Mouse (Mus musculus) thymus, postnatal 25 days (tissue): ENCODE measurements around the gene Amtn.
"Not testable (repeated sequence)": the region's sequence is repeated elsewhere in the genome, so short reads cannot be mapped to it uniquely, and the experiment has no call there.

Experiments used
- DNase-seq: peaks from one replicate; pipeline ENCODE4 v3.0.0; 2022

Amtn gene

DNA sequence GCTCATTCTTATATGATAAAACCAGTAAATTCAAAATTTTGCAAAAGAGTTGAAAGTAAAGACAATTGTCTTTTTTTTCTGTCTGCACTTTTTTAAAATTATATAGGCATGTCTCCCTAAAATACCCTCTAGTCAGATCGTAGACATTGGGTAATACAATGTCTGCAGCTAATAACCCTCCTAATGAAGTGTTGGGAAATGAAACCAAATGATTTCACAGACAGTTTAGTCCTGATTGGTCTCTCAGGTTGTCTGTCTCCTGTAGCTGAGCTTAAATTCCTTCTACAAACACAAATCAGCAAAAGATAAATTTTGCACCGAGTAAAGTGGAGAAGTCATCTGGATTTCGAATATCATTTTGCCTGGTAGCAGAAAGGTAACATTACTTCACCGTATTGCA lies at the start of gene Amtn:
TSS of gene Amtn (plus strand) at position 301 of the 400 bp plus-strand sequence.
- no peak for DNase-seq

DNA sequence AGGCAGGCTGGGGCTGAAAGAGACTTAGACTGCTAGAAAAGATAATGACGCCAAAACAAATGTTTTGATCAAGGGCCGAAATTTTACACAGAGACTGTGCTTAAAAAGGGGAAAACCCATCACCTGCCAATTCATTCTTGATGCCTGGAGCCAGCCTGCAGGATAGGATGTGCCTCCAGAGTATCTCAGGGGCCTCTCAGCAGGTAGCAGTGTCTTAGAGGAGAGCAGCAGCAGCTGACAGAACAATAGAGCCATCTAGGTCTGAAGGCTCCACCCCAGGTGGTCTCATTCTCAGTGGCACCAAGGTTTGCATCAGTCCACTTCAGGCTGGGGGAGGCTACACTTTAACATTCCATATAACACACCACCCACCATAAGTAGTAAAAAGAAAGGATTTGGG lies 27.4 kb upstream of the Amtn start:
- not testable (repeated sequence) for DNase-seq

DNA sequence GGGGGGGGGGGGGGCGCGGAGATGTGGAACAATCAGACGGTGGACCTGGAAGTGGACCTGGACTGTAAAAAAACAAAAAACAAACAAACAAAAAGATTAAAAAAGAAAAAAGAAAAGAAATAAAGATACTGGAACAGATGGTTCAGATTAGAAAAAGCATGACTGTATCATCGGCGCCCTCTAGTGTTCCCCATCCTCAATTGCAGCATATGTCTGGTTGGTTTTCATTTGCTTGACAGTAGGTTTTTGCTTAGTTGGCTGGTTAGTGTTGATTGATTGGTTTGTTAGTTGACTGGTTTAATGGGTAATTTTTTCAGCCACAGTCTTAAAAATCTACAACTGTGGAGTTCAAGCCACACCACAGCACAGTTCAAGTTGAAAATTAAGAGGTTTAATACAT lies 11.1 kb upstream of the Amtn start:
- DNase-seq = peak; percentile 1

DNA sequence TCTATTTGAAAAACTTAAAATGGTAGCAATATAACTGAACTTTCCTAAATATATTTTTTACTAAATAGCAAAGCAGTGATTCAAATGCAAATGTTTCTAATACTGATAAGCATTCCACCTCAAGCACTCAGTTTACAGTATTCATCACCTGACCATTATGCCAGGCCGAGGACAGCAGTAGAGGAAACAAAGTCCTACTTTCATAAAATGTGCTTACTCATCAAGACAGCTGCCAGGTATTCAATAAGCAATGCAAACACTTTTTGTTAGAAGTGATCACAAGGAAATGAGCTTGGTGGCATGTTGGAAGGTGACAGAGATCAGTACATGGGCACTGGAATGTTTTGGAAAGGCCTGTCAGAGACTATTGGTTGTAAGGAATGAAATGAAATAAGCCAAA lies 9.0 kb upstream of the Amtn start:
- no peak for DNase-seq

DNA sequence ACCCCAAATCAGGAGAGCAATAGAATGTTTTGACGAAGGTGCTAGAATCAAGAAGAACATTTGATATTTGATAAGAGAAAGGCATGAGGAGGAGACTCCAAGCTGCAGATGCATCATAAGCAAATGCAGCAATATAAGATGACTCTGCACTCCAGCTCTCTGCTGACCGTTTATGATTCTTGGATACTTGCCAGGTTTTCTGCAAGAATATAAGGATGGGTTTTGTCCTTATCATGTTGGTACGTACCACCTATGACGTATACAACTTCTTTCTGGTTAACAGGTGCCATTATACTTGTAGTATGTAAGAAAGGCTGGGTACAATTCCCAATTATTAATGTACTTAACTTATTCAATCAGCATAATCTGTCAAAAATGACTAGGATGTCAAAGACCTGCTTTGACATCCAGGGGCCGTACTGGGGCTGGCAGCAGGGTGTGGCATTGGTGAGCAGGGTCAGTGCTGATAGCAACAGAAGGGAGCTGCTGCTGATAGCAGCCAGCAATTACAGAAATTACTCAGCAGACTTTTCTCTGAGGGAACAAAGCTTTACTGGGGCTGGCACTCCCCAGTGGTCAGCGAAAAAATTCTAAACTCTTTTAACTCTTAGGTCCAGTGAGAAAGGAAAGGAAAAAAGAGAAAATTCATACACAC lies 5.2 kb upstream of the Amtn start:
- no peak for DNase-seq

DNA sequence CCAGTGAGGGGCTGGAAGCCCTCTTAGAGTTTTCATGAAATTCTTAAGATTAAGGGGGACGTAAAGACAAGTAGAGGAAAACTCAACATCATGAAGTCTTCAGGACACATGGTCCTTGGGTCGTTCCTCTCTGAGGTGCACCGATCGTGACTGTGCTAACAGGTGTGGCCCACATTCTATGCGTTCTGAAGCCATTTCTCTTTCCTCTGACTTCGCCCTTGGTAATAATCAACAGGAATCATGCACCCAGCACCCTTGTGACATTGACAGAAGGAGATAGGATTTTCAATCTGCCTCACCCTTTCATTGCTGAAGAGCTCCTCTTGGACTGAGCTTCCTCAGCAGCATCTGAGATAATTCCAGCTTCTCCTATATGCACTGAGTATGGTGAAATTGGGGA lies 3.3 kb upstream of the Amtn start:
- no peak for DNase-seq

DNA sequence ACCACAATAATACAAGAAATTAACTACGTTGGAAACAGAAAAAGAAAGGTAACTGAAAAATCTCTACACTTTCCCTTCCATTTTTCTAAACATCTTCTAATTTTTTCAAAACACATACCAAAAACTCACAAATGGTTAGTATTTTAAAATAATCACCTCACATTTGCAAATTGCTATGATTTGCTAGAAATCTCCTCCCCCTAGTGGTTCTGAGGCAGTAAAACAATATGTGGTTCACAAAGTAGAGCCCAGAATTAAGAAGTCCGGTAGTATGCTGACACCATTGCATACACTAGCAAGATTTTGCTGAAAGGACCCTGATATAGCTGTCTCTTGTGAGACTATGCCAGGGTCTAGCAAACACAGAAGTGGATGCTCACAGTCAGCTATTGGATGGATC lies 16.1 kb downstream of the Amtn start:
- not testable (repeated sequence) for DNase-seq

DNA sequence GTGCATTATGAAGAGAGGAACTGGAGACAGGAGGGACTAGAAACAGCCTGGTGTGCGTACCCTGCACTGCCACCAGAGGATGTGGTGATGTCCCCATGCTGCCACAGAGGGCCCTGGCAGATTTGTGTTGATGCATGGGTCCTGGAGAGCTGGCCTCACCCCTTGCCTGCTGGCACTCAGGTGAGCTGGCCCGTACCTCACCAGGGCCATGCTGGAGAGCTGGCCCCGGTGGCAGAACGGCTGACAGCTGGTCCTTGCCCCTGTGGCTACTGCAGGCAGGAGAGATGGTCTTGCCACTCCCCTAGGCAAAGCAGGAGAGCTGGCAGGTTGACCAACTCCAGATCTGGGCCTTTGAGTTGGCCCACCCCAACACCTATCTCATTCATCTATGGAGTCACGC lies 22.7 kb downstream of the Amtn start:
- DNase-seq = no peak

DNA sequence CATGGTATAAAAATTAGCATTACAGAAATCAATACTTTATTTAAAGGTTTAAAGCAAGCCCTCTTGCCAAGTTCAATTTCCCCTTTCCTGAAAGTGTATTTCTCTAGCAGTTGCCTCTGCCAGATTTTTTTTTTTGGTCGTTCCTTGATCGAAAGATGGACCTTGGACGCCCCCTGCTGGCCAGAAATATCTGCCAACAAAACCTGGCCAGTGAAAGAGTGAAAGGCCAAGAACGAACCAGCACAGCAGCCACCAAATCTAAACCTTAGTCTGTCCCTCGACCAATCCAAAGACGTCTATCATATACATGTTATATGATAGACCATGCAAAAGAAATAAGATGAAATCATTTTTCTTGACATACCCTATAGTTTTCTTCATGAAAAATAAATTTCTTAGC lies 23.9 kb downstream of the Amtn start:
- peak; percentile 55 for DNase-seq

DNA sequence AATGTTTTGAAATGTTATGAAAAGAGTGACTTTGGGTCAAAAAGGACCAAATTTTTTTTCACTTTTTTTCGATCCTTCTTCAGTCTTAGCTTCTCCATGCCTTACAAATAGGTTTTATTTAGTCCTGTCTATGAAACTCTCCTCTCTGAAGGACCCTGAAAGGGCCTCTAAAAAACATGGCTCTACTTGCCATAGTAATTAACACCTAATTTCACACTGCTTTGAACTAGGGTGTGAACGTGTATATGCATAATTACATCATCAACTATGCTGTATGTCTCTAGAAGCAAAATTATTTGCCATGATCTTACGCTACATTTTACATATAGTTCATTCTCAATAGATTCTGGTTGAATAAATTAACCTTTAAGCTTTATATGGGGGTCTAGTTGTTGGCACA lies 25.6 kb downstream of the Amtn start:
- DNase-seq = no peak

DNA sequence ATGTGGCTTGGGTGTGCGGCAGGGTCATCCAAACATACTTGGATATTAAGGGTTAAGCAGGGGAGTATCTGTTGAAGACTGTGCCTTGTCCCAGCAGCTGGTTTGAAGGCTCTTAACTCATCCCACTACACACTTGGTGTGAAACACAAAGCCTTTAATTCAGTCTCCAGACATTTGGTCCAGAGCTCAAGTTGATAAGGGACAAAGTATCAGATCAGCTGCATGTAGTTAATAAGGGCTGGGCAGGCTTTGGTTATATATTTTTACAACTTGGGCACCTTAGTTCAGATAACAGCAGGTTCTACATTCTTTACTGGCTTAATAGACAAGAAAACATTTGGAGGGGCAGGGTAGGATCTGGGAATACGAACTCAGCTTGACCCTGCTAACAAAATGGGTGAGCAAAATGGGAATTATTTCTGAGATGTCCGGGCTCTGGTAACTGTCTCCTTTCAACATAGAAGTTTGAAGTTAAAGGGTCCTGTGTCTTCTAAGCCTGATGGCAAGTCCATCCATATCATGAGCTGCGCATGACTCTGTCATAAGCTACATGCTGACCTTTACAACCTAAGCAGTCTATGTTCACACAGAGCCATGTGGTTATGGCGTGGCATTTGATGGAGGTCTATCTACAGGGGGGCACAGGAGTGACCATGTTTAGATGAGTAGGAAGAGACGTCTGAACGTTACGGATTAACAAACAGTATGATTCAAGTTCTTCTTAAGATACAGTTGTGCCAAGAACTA lies 44.6 kb downstream of the Amtn start:
- no peak for DNase-seq

DNA sequence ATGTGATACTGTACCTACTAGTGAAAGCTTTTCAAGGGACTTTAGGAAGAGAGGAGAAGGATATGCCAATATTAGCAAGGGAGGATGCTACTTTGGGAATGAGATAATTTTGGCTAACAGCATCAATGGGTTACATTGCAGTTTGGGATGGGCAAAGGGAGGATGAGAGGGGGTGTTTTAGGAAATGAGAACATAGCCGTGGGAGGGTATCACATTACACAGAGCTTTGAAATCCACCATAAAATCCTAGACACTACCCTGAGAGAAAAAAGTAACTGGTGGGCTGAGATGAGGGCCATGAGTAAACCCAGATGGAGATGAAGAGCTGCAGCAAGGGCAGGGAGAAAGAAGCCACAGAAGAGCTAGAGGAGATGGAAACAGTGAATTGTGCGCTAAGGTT lies 49.0 kb downstream of the Amtn start:
- DNase-seq = not testable (repeated sequence)

DNA sequence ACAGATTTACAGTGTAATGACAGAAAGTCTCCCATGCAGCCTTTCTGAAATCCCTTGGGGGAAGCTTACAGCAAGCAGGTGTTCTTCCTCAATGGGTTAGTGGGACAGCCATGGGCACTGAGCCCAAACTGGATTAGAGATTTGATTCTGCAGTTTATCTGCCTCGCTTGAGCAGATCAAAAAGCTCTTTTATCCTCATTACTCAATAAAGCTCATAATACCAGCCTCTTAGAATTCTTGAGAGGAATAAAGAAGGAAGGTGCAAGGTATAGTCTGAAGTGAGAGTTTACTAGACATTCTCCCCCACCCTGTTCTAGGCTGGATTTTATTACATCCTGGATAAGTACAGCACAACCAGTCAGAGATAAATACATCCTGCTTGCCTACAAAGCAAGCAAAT lies 50.8 kb downstream of the Amtn start:
- no peak for DNase-seq
